Mouse (Mus musculus) E14TG2a.4 (cell line): ENCODE data around the gene Fkbp6.

Source experiments
- CTCF ChIP-seq: conservative IDR thresholded peaks from 2 replicates; pipeline ENCODE4 v1.5.1; 2014; ENCODE audit warnings: low read length
- NANOG ChIP-seq: IDR thresholded peaks from 2 replicates; pipeline ENCODE4 v1.6.1; 2014; ENCODE audit warnings: borderline replicate concordance, low read length, mixed read lengths
- POU5F1 ChIP-seq: IDR thresholded peaks from 2 replicates; pipeline ENCODE4 v1.6.1; 2014; ENCODE audit warnings: low read length, borderline replicate concordance

DNA sequence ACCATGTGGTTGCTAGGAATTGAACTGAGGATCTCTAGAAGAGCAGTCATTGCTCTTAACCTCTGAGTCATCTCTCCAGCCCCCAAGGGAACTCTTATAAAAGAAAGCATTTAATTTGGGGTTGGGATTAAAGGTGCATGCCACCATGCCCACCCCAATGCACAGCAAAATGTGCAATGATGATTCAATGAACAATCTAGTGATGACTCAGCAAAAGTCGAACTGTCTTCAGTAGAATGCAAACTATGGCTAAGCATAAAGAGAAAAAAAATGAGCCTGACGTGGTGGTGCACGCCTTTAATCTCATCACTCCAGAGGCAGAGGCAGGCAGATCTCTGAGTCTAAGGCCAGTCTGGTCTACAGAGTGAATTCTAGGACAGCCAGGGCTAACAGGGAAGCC is 12.7 kb upstream of the Fkbp6 start:
- TF ChIP-seq CTCF (no peak), NANOG (no peak), POU5F1 (no peak)
